Mouse (Mus musculus) erythroblast, adult 5-6 weeks (primary cell): ENCODE measurements around the gene Med11. TPM values are rescaled to one million over a fixed set of nuclear protein-coding genes. Genes with fewer than 3 reads are reported as not detected.

Experiments
- ATAC-seq: replicated peaks from 2 replicates; pipeline ENCODE4 v1.8.0; 2016; ENCODE audit warnings: moderate number of reproducible peaks, mild to moderate bottlenecking, moderate TSS enrichment, inconsistent platforms; ENCODE audit not compliant: poor library complexity, low FRiP score, severe bottlenecking
- total RNA-seq, 2 experiments: library from RNA; stranded (forward) in 1 of 2; stranded (reverse) in 1 of 2; fragments of 150-400 nt in 1 of 2; fragments of 200-764, 138-1000 nt in 1 of 2; gene quantifications; 2 replicates each; pipeline versions ENCODE4 v1.2.3 to v1.2.4; 2015 to 2017; ENCODE audit warnings: low replicate concordance in 2 of 2

The Med11 gene
- total RNA-seq, 2 experiments from 2014 or later = 6.2 to 11.5 TPM

DNA sequence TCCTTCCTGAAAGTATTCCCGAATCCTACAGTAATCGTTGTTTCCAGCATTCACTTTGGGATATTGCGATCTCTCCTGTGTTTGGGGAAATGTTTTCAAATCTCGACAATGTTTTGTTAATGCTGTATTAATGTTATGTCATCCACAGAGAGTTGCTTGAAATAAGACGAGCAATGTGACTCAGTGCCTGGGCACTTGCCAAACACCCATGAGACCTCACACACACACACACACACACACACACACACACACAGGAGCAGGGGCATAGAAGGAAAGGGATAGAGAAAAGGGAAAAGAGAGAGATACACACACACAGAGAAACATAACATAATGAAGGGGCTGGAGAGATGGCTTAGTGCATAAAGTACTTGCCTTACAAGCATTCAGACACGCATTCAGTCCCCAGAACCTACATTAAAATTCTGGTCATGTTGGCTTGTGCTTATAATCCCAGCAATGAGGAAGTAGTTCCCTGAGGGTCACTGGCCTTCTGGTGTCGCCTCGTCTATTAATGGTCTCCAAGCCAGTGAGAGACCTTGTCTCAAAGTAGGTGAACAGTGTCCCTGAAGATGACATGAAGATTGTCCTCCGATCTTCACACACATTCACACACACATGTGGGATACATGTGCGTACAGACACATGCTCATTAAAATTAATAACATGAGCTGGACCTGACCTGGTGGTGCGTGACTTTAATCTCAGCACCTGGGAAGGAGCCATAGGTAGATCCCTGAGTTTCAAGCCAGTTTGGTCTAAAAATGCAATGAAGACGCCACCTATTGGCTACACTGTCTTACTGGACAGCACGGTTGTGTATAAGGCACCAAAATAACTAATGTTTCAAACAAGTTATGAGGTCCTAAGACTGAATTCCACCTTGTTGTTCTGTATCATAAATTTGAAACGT lies 48.1 kb downstream of the Med11 start:
- 0 out of 2 replicates have a peak, but pooled peaks have one; percentile 35 for ATAC-seq

DNA sequence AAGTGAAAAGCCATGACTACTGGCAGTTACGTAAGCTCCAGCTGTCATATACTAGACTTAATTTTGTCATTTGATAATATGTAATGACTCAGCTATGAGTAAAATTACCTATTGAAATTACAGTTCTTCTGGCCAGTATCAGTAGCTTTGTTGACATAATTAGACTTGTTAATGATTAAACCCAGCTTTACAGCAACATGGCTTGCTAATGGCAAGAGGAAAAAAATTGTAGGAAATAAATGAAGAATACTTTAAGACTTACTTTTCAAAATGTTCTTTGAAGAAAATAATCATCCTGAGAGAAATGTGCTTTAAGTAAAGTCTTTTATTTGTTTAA lies 48.7 kb downstream of the Med11 start:
- ATAC-seq = no peak

DNA sequence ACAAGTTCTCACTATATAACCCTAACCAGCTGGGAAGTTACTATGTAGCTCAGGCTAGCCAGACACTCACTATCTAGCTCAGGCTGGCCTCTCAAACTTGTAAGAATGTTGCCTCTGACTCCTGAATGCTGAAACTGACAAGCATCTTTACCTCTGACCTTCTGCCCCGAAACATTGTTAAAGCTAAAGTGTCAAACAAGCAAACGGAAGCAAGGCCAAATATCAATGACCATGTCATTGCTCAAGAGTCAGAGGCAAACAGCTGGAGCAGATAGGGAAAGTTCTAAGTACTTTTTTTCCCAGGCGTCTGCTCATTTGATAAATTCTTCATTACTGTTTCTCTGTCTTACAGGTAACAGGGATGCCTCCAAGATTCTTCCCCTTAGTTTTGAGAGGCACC lies 50.3 kb downstream of the Med11 start:
- ATAC-seq = no peak

Other genes with a start within 250 kb of the Med11 start
Only the 30 nearest of the 31 such genes appear.
- gene Slc16a11, start 239.2 kb upstream of the Med11 start, total RNA-seq (2015; ENCODE audit: low replicate concordance) = not detected in 2 replicates
- not detected in 2 replicates for gene Slc16a11, start 239.2 kb upstream of the Med11 start, total RNA-seq (2017; ENCODE audit: low replicate concordance)
- 2.5 and 8.1 TPM in 2 replicates for gene Slc16a13, start 230.9 kb upstream of the Med11 start, total RNA-seq (2015; ENCODE audit: low replicate concordance)
- gene Slc16a13, start 230.9 kb upstream of the Med11 start, total RNA-seq (2017; ENCODE audit: low replicate concordance) = 5.1 and 8.2 TPM in 2 replicates
- gene Bcl6b, start 222.1 kb upstream of the Med11 start, total RNA-seq (2015; ENCODE audit: low replicate concordance) = not detected in 2 replicates
- 0.56 and 0.68 TPM in 2 replicates for gene Bcl6b, start 222.1 kb upstream of the Med11 start, total RNA-seq (2017; ENCODE audit: low replicate concordance)
- gene 0610010K14Rik, start 214.0 kb upstream of the Med11 start, total RNA-seq (2015; ENCODE audit: low replicate concordance) = 16.5 and 20.3 TPM in 2 replicates
- 3.8 and 7.8 TPM in 2 replicates for gene 0610010K14Rik, start 214.0 kb upstream of the Med11 start, total RNA-seq (2017; ENCODE audit: low replicate concordance)
- gene Gm21988, start 212.1 kb upstream of the Med11 start, total RNA-seq (2015; ENCODE audit: low replicate concordance) = 2.3 TPM in 1 of 2 replicates, not detected in the other
- gene Gm21988, start 212.1 kb upstream of the Med11 start, total RNA-seq (2017; ENCODE audit: low replicate concordance) = not detected in 2 replicates
- 76.9 and 79.4 TPM in 2 replicates for gene Rnasek, start 212.1 kb upstream of the Med11 start, total RNA-seq (2015; ENCODE audit: low replicate concordance)
- gene Rnasek, start 212.1 kb upstream of the Med11 start, total RNA-seq (2017; ENCODE audit: low replicate concordance) = 16.2 and 19.5 TPM in 2 replicates
- 2.3 TPM in 1 of 2 replicates, not detected in the other for gene Alox12, start 196.6 kb upstream of the Med11 start, total RNA-seq (2015; ENCODE audit: low replicate concordance)
- gene Alox12, start 196.6 kb upstream of the Med11 start, total RNA-seq (2017; ENCODE audit: low replicate concordance) = 0.28 TPM in 1 of 2 replicates, not detected in the other
- gene Alox12e, start 129.3 kb upstream of the Med11 start, total RNA-seq (2015; ENCODE audit: low replicate concordance) = 0.96 and 2.5 TPM in 2 replicates
- 0.42 TPM in 1 of 2 replicates, not detected in the other for gene Alox12e, start 129.3 kb upstream of the Med11 start, total RNA-seq (2017; ENCODE audit: low replicate concordance)
- 14.4 and 37.1 TPM in 2 replicates for gene Alox15, start 99.9 kb upstream of the Med11 start, total RNA-seq (2015; ENCODE audit: low replicate concordance)
- gene Alox15, start 99.9 kb upstream of the Med11 start, total RNA-seq (2017; ENCODE audit: low replicate concordance) = 5.7 and 26.6 TPM in 2 replicates
- gene Pelp1, start 41.9 kb upstream of the Med11 start, total RNA-seq (2015; ENCODE audit: low replicate concordance) = 1.7 and 9.4 TPM in 2 replicates
- gene Pelp1, start 41.9 kb upstream of the Med11 start, total RNA-seq (2017; ENCODE audit: low replicate concordance) = 1.1 and 3.6 TPM in 2 replicates
- 37.4 and 64.9 TPM in 2 replicates for gene Arrb2, start 19.3 kb upstream of the Med11 start, total RNA-seq (2015; ENCODE audit: low replicate concordance)
- gene Arrb2, start 19.3 kb upstream of the Med11 start, total RNA-seq (2017; ENCODE audit: low replicate concordance) = 37.1 and 38.1 TPM in 2 replicates
- not detected in 2 replicates for gene Zmynd15, start 7.5 kb downstream of the Med11 start, total RNA-seq (2015; ENCODE audit: low replicate concordance)
- not detected in 2 replicates for gene Zmynd15, start 7.5 kb downstream of the Med11 start, total RNA-seq (2017; ENCODE audit: low replicate concordance)
- not detected in 2 replicates for gene Cxcl16, start 8.1 kb downstream of the Med11 start, total RNA-seq (2015; ENCODE audit: low replicate concordance)
- not detected in 2 replicates for gene Cxcl16, start 8.1 kb downstream of the Med11 start, total RNA-seq (2017; ENCODE audit: low replicate concordance)
- gene Tm4sf5, start 53.3 kb downstream of the Med11 start, total RNA-seq (2015; ENCODE audit: low replicate concordance) = not detected in 2 replicates
- not detected in 2 replicates for gene Tm4sf5, start 53.3 kb downstream of the Med11 start, total RNA-seq (2017; ENCODE audit: low replicate concordance)
- not detected in 2 replicates for gene Vmo1, start 62.7 kb downstream of the Med11 start, total RNA-seq (2015; ENCODE audit: low replicate concordance)
- gene Vmo1, start 62.7 kb downstream of the Med11 start, total RNA-seq (2017; ENCODE audit: low replicate concordance) = not detected in 2 replicates
- gene Gltpd2, start 67.3 kb downstream of the Med11 start, total RNA-seq (2015; ENCODE audit: low replicate concordance) = not detected in 2 replicates
- gene Gltpd2, start 67.3 kb downstream of the Med11 start, total RNA-seq (2017; ENCODE audit: low replicate concordance) = not detected in 2 replicates
- 33.4 and 43.5 TPM in 2 replicates for gene Psmb6, start 73.4 kb downstream of the Med11 start, total RNA-seq (2015; ENCODE audit: low replicate concordance)
- 55.5 and 62.5 TPM in 2 replicates for gene Psmb6, start 73.4 kb downstream of the Med11 start, total RNA-seq (2017; ENCODE audit: low replicate concordance)
- gene Gm40193, start 81.0 kb downstream of the Med11 start, total RNA-seq (2015; ENCODE audit: low replicate concordance) = not detected in 2 replicates
- gene Gm40193, start 81.0 kb downstream of the Med11 start, total RNA-seq (2017; ENCODE audit: low replicate concordance) = not detected in 2 replicates
- gene Pld2, start 88.1 kb downstream of the Med11 start, total RNA-seq (2015; ENCODE audit: low replicate concordance) = 0.42 TPM in 1 of 2 replicates, not detected in the other
- not detected in 2 replicates for gene Pld2, start 88.1 kb downstream of the Med11 start, total RNA-seq (2017; ENCODE audit: low replicate concordance)
- gene Mink1, start 111.0 kb downstream of the Med11 start, total RNA-seq (2015; ENCODE audit: low replicate concordance) = 3.6 and 6.0 TPM in 2 replicates
- 0.98 and 1.3 TPM in 2 replicates for gene Mink1, start 111.0 kb downstream of the Med11 start, total RNA-seq (2017; ENCODE audit: low replicate concordance)
- not detected in 2 replicates for gene 4930544D05Rik, start 163.9 kb downstream of the Med11 start, total RNA-seq (2015; ENCODE audit: low replicate concordance)
- gene 4930544D05Rik, start 163.9 kb downstream of the Med11 start, total RNA-seq (2017; ENCODE audit: low replicate concordance) = not detected in 2 replicates
- gene Chrne, start 167.3 kb downstream of the Med11 start, total RNA-seq (2015; ENCODE audit: low replicate concordance) = not detected in 2 replicates
- gene Chrne, start 167.3 kb downstream of the Med11 start, total RNA-seq (2017; ENCODE audit: low replicate concordance) = not detected in 2 replicates
- 0.84 TPM in 1 of 2 replicates, not detected in the other for gene Gp1ba, start 187.2 kb downstream of the Med11 start, total RNA-seq (2015; ENCODE audit: low replicate concordance)
- gene Gp1ba, start 187.2 kb downstream of the Med11 start, total RNA-seq (2017; ENCODE audit: low replicate concordance) = 0.42 TPM in 1 of 2 replicates, not detected in the other
- gene Rnf167, start 195.3 kb downstream of the Med11 start, total RNA-seq (2015; ENCODE audit: low replicate concordance) = 146 and 222 TPM in 2 replicates
- gene Rnf167, start 195.3 kb downstream of the Med11 start, total RNA-seq (2017; ENCODE audit: low replicate concordance) = 217 and 308 TPM in 2 replicates
- gene Slc25a11, start 195.6 kb downstream of the Med11 start, total RNA-seq (2015; ENCODE audit: low replicate concordance) = 17.1 and 20.1 TPM in 2 replicates
- 16.2 and 16.6 TPM in 2 replicates for gene Slc25a11, start 195.6 kb downstream of the Med11 start, total RNA-seq (2017; ENCODE audit: low replicate concordance)
- gene Pfn1, start 202.7 kb downstream of the Med11 start, total RNA-seq (2015; ENCODE audit: low replicate concordance) = 414 and 492 TPM in 2 replicates
- 125 and 193 TPM in 2 replicates for gene Pfn1, start 202.7 kb downstream of the Med11 start, total RNA-seq (2017; ENCODE audit: low replicate concordance)
- 1.5 and 2.9 TPM in 2 replicates for gene Eno3, start 205.3 kb downstream of the Med11 start, total RNA-seq (2015; ENCODE audit: low replicate concordance)
- gene Eno3, start 205.3 kb downstream of the Med11 start, total RNA-seq (2017; ENCODE audit: low replicate concordance) = 3.3 and 6.0 TPM in 2 replicates
- 10.6 and 31.3 TPM in 2 replicates for gene Spag7, start 217.5 kb downstream of the Med11 start, total RNA-seq (2015; ENCODE audit: low replicate concordance)
- 21.4 and 25.6 TPM in 2 replicates for gene Spag7, start 217.5 kb downstream of the Med11 start, total RNA-seq (2017; ENCODE audit: low replicate concordance)
- gene Camta2, start 236.2 kb downstream of the Med11 start, total RNA-seq (2015; ENCODE audit: low replicate concordance) = 2.9 and 5.4 TPM in 2 replicates
- gene Camta2, start 236.2 kb downstream of the Med11 start, total RNA-seq (2017; ENCODE audit: low replicate concordance) = 0.77 and 1.5 TPM in 2 replicates
- gene Inca1, start 248.2 kb downstream of the Med11 start, total RNA-seq (2015; ENCODE audit: low replicate concordance) = not detected in 2 replicates
- gene Inca1, start 248.2 kb downstream of the Med11 start, total RNA-seq (2017; ENCODE audit: low replicate concordance) = not detected in 2 replicates